Mouse (Mus musculus) ES-E14 (cell line): ENCODE results near the gene Ccdc88b. TPM values are rescaled to one million over a fixed set of nuclear protein-coding genes. Genes with fewer than 3 reads are reported as not detected.

Experiments used
- DNase-seq: peaks from one replicate; pipeline ENCODE4 v3.0.0-alpha.2; 2013; ENCODE audit warnings: low read depth, low spot score
- H3K27ac ChIP-seq: 2 replicates; pipeline ENCODE4 v1.5.1; 2012; ENCODE audit warnings: low read depth, mild to moderate bottlenecking, low read length, moderate library complexity, mixed read lengths; ENCODE audit not compliant: poor library complexity, insufficient read depth, severe bottlenecking
- H3K36me3 ChIP-seq: 2 replicates; pipeline ENCODE4 v1.6.1; 2012; ENCODE audit warnings: mild to moderate bottlenecking, low read length, moderate library complexity, mixed read lengths; ENCODE audit not compliant: control insufficient read depth, poor library complexity, insufficient read depth, severe bottlenecking
- H3K4me1 ChIP-seq, 2 experiments: fragments of 150-350 bp in 1 of 2; sonication (generic) in 1 of 2; 2 replicates each; pipeline ENCODE4 v1.6.1; 2012; ENCODE audit warnings: low read length in 2 of 2, mild to moderate bottlenecking in 1 of 2, mixed read lengths in 1 of 2; ENCODE audit not compliant: control insufficient read depth in 2 of 2, insufficient read depth in 2 of 2, poor library complexity in 1 of 2
- H3K4me3 ChIP-seq, 2 experiments: fragments of 150-350 bp in 1 of 2; sonication (generic) in 1 of 2; 2 replicates each; pipeline ENCODE4 v1.5.1; 2012; ENCODE audit warnings: low read length in 2 of 2, low read depth in 1 of 2, mild to moderate bottlenecking in 1 of 2, mixed read lengths in 1 of 2; ENCODE audit not compliant: insufficient read depth in 1 of 2, poor library complexity in 1 of 2, severe bottlenecking in 1 of 2
- H3K9ac ChIP-seq: 2 replicates; pipeline ENCODE4 v1.6.1; 2012; ENCODE audit warnings: low read depth, mild to moderate bottlenecking, low read length, mixed read lengths; ENCODE audit not compliant: poor library complexity, insufficient read depth, severe bottlenecking
- H3K9me3 ChIP-seq: fragments of 150-350 bp; sonication (generic); 2 replicates; pipeline ENCODE4 v1.6.1; 2012; ENCODE audit warnings: low read depth, mild to moderate bottlenecking, low read length; ENCODE audit not compliant: control insufficient read depth, insufficient read depth
- CHD2 ChIP-seq: IDR thresholded peaks from 2 replicates; pipeline ENCODE4 v1.6.1; 2014; ENCODE audit warnings: mild to moderate bottlenecking, low read depth, low read length, inconsistent platforms
- HCFC1 ChIP-seq: IDR thresholded peaks from 2 replicates; pipeline ENCODE4 v1.6.1; 2012; ENCODE audit warnings: low read length, inconsistent platforms, borderline replicate concordance; ENCODE audit not compliant: insufficient read depth
- MAFK ChIP-seq: IDR thresholded peaks from 2 replicates; pipeline ENCODE4 v1.6.1; 2014; ENCODE audit warnings: mild to moderate bottlenecking, low read depth, low read length, inconsistent platforms; ENCODE audit not compliant: insufficient read depth
- ZC3H11A ChIP-seq: IDR thresholded peaks from 2 replicates; pipeline ENCODE4 v1.6.1; 2012; ENCODE audit warnings: low read depth, mild to moderate bottlenecking, inconsistent platforms, low read length, borderline replicate concordance
- ZNF384 ChIP-seq: IDR thresholded peaks from 2 replicates; pipeline ENCODE4 v1.6.1; 2012; ENCODE audit warnings: low read depth, low read length, inconsistent platforms
- in situ Hi-C, 2 experiments: fragments of 600-800 bp; cut with MboI; formaldehyde crosslinking; loops; one replicate each; pipeline ENCODE4 v1.15.1; 2025; ENCODE audit warnings: low sequenced_read_pairs in 2 of 2, inconsistent platforms in 1 of 2; ENCODE audit not compliant: unreplicated experiment in 2 of 2
- total RNA-seq: library from RNA; depleted of rRNA; stranded (reverse); fragments of 300-350 nt; gene quantifications from 2 replicates; pipeline ENCODE4 v1.2.3, GENCODE M21; 2012

Ccdc88b gene
- total RNA-seq, 1 experiment = 2.7 TPM

GRCm38 (mm10) chr19:6839615-6840474 lies 18.2 kb downstream of the Ccdc88b start:
- Histone ChIP-seq H3K9me3 (no peaks in the 10 kb centered on the region), H3K27ac (no peak overlapping the region), H3K4me1 (peaks cover 5 to 8% of the 10 kb centered on the region in 2 experiments; a peak in 2 of 4 replicates), H3K4me3 (peak overlapping the region; percentile 61 to 73), H3K36me3 (peaks cover 6% of the 10 kb centered on the region; the same call in 1 of the 2 replicates), H3K9ac (peak overlapping the region; percentile 68)
- no peak for TF ChIP-seq HCFC1
- TF ChIP-seq ZC3H11A = no peak
- TF ChIP-seq ZNF384 = no peak
- no peak for TF ChIP-seq CHD2
- no peak for TF ChIP-seq MAFK
- DNase-seq = no peak
- in situ Hi-C loops = no loop called here

- DNase-seq = no peak
- Histone ChIP-seq H3K27ac (no peak overlapping the region), H3K9ac (no peak overlapping the region), H3K4me1 (peaks cover 0 to 15% of the 10 kb centered on the region in 2 experiments; a peak in 3 of 4 replicates), H3K9me3 (no peaks in the 10 kb centered on the region), H3K36me3 (peaks cover 4% of the 10 kb centered on the region; the same call in 1 of the 2 replicates), H3K4me3 (no peak overlapping the region)
- in situ Hi-C loops = no loop called here
- no peak for TF ChIP-seq CHD2
- TF ChIP-seq ZC3H11A = no peak
- TF ChIP-seq MAFK = no peak
- no peak for TF ChIP-seq ZNF384
- TF ChIP-seq HCFC1 = no peak
Observed at GRCm38 (mm10) chr19:6832363-6832762, 25.6 kb downstream of the Ccdc88b start.

- DNase-seq = peak; percentile 86
- H3K27ac ChIP-seq = no peak overlapping the region
- in situ Hi-C loops = no loop called here
- TF ChIP-seq MAFK = no peak
- TF ChIP-seq ZC3H11A = no peak
- peak; percentile 91 for TF ChIP-seq CHD2
- H3K36me3 ChIP-seq = peaks cover 3% of the 10 kb centered on the region; the same call in 1 of the 2 replicates
- peak overlapping the region; percentile 32; the same call in 1 of the 2 replicates for H3K9ac ChIP-seq
- peak overlapping the region; percentile 31 to 62 for H3K4me3 ChIP-seq
- no peaks in the 10 kb centered on the region for H3K9me3 ChIP-seq
- peaks cover 0 to 15% of the 10 kb centered on the region in 2 experiments; a peak in 3 of 4 replicates for H3K4me1 ChIP-seq
Observed at GRCm38 (mm10) chr19:6831331-6831730, 26.7 kb downstream of the Ccdc88b start.

GRCm38 (mm10) chr19:6830556-6831316 lies 27.3 kb downstream of the Ccdc88b start:
- peak overlapping the region; percentile 31 to 62 for H3K4me3 ChIP-seq
- no peak overlapping the region for H3K27ac ChIP-seq
- no peak for DNase-seq
- peaks cover 0 to 18% of the 10 kb centered on the region in 2 experiments; a peak in 3 of 4 replicates for H3K4me1 ChIP-seq
- no peaks in the 10 kb centered on the region for H3K9me3 ChIP-seq
- peak overlapping the region; percentile 32; the same call in 1 of the 2 replicates for H3K9ac ChIP-seq
- in situ Hi-C loops = no loop called here
- no peak for TF ChIP-seq MAFK
- TF ChIP-seq ZC3H11A = no peak
- no peak for TF ChIP-seq CHD2
- TF ChIP-seq HCFC1 = no peak
- TF ChIP-seq ZNF384 = no peak
- peaks cover 3% of the 10 kb centered on the region; the same call in 1 of the 2 replicates for H3K36me3 ChIP-seq
